Mouse (Mus musculus) ovary, postnatal 36 days (tissue): ENCODE measurements around the gene Fabp6.

Source experiments
- DNase-seq: peaks from one replicate; pipeline ENCODE4 v3.0.0; 2022; ENCODE audit warnings: low spot score, mixed read lengths

Fabp6 gene

DNA sequence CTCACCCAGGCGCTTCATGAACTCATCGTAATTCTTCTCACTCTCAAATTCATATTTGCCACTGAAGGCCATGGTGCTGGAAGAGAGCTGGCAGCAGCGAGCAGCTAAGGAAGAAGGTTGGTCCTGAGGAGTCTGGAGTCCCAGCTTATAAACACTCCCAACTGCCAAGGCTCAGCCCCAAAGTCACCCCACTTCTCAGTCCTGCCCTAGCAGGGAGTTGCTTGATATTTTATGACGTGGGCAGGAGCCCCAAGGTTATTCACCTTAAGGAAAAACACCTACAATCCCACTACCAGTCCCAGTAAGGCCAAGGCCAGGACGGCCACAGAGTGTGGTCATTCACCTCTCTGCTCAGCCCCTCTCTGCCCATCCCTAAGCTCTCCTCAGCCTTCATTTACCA, at the start of gene Fabp6:
Gene Fabp6, minus strand, starts transcription at position 101 of the 400 bp plus-strand sequence.
- no peak for DNase-seq

DNA sequence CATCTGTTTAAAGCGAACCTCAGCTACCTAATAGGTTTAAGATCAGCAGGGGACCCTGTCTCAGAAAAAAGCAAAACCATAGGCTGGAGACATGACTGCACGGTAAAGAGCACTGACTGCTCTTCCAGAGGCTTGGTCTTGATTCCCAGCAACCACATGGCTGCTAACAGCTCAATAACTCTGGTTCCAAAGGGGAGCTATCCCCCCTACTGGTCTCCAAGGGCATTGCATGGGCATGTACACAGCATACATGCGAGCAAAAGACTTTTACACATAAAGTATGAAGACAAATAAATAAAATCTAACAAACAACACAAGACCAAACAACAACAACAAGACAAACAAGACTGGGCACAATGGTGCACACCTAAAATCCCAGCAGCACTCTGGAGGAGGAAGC, 43.9 kb upstream of the Fabp6 start:
- no peak for DNase-seq

DNA sequence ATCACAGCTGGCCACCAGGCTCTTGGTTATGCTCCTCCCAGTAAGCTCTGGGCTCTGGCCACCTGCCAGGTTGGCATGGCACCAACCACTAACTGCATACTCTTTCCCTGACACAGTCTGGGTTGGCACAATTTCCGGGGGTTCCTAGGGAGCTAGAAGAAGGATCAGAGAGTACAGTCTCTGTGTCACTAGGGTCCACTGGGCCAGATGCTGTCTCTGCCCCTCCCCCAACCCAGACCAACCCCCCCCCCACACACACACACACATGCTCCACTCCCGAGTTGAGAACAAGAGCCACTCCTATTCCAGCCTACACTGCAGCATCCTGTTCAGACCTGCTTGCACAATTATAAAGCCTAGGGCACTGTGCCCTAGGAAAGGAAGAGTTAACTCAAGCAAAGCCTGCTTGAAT, 41.8 kb upstream of the Fabp6 start:
- peak; percentile 87 for DNase-seq

GRCm38 (mm10) chr11:43638486-43638885, 37.1 kb upstream of the Fabp6 start:
- no peak for DNase-seq

DNA sequence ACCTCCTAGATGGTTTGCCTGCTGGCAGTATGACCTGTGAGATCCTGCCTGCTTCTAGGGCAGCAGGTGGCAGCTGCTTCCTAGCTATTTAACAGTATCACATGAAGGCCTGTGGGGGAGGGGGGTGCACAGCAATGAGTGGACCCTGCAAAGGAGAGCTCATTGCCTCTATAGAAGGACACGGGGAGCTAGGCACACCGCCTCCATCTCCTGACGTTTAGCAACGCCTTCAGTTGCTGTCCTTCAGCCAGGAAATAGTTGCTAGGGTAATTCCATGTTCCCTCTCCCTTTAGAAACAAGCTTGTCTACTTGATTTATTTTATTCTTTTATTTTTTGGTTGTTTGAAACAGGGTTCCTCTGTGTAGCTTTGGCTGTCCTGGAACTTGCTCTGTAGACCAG, 35.4 kb upstream of the Fabp6 start:
- no peak for DNase-seq

DNA sequence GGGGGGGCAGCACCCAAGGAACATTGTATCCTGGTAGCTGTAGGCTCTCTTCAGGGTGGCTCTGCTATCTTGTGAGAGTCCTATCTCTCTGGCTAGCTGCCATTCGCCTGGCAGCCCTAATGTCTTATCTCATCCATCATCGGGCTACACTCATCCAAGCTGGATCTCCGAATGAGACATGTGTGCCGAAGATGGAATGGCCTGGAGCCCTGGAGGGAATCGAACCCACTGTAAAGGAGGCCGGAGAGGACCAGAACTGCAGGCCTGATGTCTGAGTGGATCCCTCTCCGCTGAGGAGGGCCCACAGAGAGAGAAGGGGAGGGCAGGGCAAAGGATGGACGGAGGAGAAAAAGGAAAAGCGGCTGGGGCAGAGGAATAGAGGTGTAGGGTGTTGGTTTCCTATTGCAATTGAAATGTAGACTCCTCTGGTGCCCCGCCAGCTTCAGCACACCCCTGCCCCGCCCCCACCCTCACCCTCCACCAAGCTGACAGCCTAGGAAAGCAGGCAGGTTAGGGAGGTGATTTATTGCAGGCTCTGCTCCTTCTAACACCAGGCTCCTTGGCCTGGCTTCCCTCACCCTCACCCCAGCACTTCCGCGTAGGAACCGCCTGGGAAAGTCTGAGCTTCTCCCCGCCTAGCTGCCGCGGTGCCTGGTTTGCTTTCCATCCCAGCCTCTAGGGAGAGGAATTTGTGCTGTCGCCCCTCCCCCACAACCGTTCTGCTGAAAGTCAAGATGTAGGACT, 32.5 kb upstream of the Fabp6 start:
- DNase-seq = peak; percentile 59

DNA sequence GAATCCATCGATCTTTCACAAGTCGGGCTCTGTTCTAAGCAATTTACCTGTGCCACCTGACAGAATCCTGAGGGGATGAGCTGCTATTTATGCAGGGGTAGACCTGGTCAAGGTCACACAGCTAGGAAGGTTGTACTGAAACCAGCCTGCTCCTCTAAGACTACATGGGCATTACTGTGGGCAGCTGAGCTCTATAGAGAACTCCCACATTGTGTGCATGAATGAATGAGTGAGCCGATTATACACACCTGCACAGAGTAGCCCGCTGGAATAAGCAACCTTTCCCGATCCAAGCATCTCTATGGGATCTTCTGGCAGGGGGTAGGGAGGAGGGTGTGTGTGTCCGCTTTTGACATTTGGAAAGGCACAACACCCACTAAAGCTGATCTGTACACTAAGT, 31.8 kb upstream of the Fabp6 start:
- DNase-seq = no peak

GRCm38 (mm10) chr11:43632566-43632965, 31.2 kb upstream of the Fabp6 start:
- no peak for DNase-seq

DNA sequence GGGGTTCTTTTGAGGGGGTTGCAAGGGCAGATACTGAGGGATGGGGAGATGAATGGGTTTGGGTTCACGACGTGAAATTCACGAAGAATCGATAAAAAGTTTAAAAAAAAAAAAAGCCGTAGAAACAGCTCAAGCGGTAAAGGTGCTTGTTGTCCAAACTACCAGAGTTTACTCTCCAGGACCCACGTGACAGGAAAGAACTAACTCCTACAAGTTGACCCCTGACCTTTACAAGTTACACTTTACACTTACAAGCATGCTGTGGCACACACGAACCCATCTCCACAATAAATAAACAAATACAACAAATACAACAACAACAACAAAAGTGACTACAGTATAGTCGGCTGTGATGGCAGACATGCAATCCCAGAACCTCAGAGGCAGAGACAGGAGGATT, 30.3 kb upstream of the Fabp6 start:
- no peak for DNase-seq

GRCm38 (mm10) chr11:43626927-43627645, 25.7 kb upstream of the Fabp6 start:
- DNase-seq = no peak

GRCm38 (mm10) chr11:43626300-43626926, 25.1 kb upstream of the Fabp6 start:
- peak; percentile 48 for DNase-seq

DNA sequence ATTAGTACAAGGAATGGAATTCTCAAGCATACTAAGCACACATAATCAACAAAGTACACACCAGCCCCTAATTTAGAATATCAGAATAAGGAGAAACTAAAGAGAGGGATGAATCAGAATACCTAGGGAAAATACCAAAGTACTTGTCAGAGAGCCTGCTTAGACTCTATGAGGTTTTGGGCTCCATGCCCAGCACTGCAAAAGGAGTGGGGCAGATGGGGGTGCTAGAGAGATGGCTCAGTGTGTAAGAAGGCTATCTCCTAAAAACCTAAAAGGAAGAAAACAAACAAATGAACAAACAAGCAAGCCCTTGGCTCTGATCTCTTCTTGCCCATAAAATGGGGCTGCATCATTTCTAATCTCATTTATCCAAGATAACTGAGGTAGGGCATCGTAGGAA, 23.0 kb upstream of the Fabp6 start:
- DNase-seq = no peak

GRCm38 (mm10) chr11:43621769-43622168, 20.4 kb upstream of the Fabp6 start:
- DNase-seq = no peak

DNA sequence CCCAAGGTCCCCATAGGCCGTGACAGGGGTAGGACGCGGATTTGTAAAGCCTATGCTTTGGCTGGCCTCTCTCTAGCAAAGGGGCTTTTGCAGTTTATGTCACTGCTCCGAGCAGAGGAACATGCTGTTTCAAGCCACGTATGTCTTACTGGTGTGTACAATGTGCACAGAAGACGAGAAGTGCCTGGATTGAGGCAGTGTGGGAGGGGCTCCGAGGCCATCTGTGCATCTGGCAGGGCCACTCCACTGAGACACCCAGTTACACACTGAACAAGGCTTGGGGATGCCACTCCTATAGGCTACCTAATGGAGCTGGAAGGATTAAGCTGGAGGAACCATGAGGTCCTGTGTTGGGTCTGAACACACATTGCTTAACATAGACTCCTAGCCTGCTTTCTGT, 17.1 kb upstream of the Fabp6 start:
- no peak for DNase-seq

DNA sequence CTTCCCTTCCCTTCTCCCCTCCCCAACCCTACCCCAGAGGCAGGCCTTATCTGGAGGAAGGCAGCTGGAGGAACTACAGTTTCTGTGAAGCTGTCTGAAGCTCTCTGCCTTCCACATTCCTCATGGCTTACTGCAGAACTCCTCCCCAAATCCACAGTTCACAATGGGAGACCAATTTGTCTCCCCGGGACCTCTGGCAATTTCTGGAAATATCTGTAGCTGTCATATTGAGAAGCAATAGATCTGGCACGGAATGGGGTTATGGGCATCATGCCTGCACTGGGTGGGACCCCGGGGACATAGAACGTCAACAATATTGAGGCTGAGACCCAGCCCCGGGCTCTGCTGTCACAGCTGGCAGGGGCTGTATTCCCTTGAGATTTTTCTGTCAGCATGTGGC, 16.6 kb upstream of the Fabp6 start:
- no peak for DNase-seq

DNA sequence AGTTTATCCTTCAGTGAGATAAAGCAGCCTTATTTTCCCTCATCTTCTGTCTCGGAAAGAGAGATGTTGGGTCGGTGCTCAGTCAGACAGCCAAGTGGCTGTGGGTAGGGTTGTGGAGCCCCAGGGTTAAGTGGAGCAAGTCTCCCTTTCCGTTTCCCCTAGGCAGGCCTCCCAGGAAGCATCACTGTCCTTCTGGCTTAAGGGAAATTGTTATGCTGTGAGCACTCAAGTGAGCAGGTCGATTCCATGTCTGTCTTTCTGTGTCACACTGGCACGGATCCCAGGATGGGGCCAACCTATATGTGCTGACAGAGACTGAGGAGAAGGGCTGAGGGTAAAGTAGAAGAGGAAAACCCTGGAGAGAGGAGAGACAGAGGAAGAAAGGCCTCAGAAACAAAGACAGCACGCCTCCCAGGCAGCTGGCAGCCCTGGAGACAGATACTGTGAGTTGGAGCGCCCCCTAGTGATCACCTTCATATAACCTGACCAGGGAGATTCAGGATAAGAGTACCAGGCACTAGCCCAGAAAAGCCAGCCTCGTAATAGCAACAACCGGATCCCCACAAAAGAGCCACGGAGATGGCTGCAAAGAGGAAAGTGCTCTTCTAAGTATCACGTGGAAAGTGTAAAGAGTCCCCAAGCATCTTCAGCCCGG, 11.6 kb upstream of the Fabp6 start:
- peak; percentile 62 for DNase-seq

- no peak for DNase-seq
Observed at GRCm38 (mm10) chr11:43610662-43611033, 9.3 kb upstream of the Fabp6 start.

GRCm38 (mm10) chr11:43610006-43610661, 8.8 kb upstream of the Fabp6 start:
- peak; percentile 23 for DNase-seq

DNA sequence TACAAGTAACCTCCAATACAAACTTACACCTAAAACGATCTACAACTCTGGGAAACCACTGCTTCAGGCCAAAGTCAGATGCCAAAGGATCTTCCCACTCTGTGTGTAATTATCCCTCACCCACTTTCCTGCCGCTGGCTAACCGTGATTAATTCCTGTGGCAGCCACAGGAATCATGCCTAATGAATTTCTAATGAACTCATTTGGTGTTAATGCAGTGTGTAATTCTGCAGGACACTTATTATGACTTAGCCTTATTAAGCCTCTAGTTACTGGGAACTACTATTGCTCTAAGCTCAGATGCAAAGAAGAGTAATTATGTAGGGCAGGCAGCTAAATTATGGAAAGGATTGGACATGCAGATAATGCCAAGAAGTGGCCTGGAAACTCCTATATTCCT, 7.1 kb upstream of the Fabp6 start:
- no peak for DNase-seq

- no peak for DNase-seq
Observed at GRCm38 (mm10) chr11:43605859-43606258, 4.5 kb upstream of the Fabp6 start.

DNA sequence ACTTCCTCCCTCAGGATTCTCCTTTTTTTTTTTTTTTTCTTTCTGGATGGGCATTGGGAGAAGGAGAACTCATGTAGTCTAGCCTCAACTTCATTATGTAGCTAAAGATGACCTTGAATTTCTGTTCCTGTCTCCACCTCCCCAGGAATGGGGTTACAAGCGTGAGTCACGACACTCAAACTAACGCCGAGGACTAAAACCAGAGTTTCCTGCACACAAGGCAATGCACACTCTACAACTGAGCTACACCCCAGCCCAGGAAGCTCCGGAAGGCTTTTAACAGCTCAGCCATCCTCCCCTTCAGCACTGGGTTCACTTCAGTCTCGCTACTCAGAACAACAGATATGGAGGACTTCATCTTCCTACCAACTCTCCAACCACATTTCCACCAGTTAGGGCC, 3.6 kb upstream of the Fabp6 start:
- DNase-seq = no peak

GRCm38 (mm10) chr11:43604207-43604606, 2.9 kb upstream of the Fabp6 start:
- no peak for DNase-seq
